In genomic region chr7:108966742-108967362, GRCm38 (mm10) we compare ENCODE assay signal across 9 mouse cellular contexts. TPM values are rescaled to one million over a fixed set of nuclear protein-coding genes. Genes with fewer than 3 reads are reported as not detected.
A peak's percentile ranks its signal among the peaks of the same experiment; 100 is the strongest.
DNase-seq lines count a peak whose midpoint lies in the region; ATAC-seq lines count a peak whose summit lies in the region.
"Had no signal": no experiment of that assay in that cellular context is flagged by ENCODE, and none has a peak within 500 bp of the region (broad histone marks: within the 10 kb centered on the region; RNA-seq: fewer than 3 reads in every experiment).

No protein-coding gene starts in this region.

- H3K4me2 ChIP-seq in embryonic facial prominence, embryonic 11.5 days (ENCODE audit: low read depth, low read length) = no peak overlapping the region
- no peak overlapping the region for H3K4me2 ChIP-seq in heart, embryonic 11.5 days
- H3K4me2 ChIP-seq in kidney, embryonic 16.5 days (replicated peaks; ENCODE audit: low read depth, low read length) = no peak overlapping the region
- H3K4me2 ChIP-seq in liver, embryonic 16.5 days (ENCODE audit: low read depth, low read length) = no peak overlapping the region
- no peak overlapping the region for H3K4me2 ChIP-seq in neural tube, embryonic 11.5 days (ENCODE audit: low read depth)
- H3K4me2 ChIP-seq: heart, embryonic 13.5 days had no signal

- peak; percentile 51; the same call in 1 of the 2 replicates for ATAC-seq in embryonic facial prominence, embryonic 11.5 days (replicated peaks; ENCODE audit: insufficient number of reproducible peaks, low FRiP score, low TSS enrichment, low read depth)
- peak; percentile 47; the same call in 1 of the 2 replicates for ATAC-seq in heart, embryonic 11.5 days (replicated peaks; ENCODE audit: insufficient number of reproducible peaks, low FRiP score, low TSS enrichment)
- peak; percentile 57; the same call in 1 of the 2 replicates for ATAC-seq in kidney, embryonic 16.5 days (ENCODE audit: low FRiP score, low TSS enrichment)
- ATAC-seq in liver, embryonic 16.5 days (ENCODE audit: low read depth) = 0 out of 2 replicates have a peak, but pooled peaks have one; percentile 39
- peak; percentile 76 for ATAC-seq in neural tube, embryonic 11.5 days (ENCODE audit: insufficient read depth, low FRiP score, low TSS enrichment)
- ATAC-seq in monocyte, adult 5-6 weeks (replicated peaks; ENCODE audit: insufficient number of reproducible peaks, low FRiP score, low TSS enrichment, poor library complexity, severe bottlenecking) = no peak; the same call in 1 of the 2 replicates

- H3K27me3 ChIP-seq in embryonic facial prominence, embryonic 11.5 days (ENCODE audit: control insufficient read depth, insufficient read depth, low read length) = no peaks in the 10 kb centered on the region
- H3K27me3 ChIP-seq in heart, embryonic 11.5 days (ENCODE audit: control insufficient read depth, insufficient read depth, low read length) = peaks cover 4% of the 10 kb centered on the region; the same call in 1 of the 2 replicates
- no peaks in the 10 kb centered on the region for H3K27me3 ChIP-seq in kidney, embryonic 16.5 days (ENCODE audit: insufficient read depth, low read length)
- H3K27me3 ChIP-seq in liver, embryonic 16.5 days (ENCODE audit: control insufficient read depth, insufficient read depth, low read depth, low read length) = no peaks in the 10 kb centered on the region; the same call in 1 of the 2 replicates
- no peaks in the 10 kb centered on the region for H3K27me3 ChIP-seq in neural tube, embryonic 11.5 days (ENCODE audit: control insufficient read depth, insufficient read depth, low read length)

- H3K4me1 ChIP-seq in ES-E14 (ENCODE audit: control insufficient read depth in 2 of 2, insufficient read depth in 2 of 2, low read length in 2 of 2, poor library complexity in 1 of 2) = peaks cover 0 to 11% of the 10 kb centered on the region in 2 experiments; a peak in 2 of 4 replicates
- H3K4me1 ChIP-seq in embryonic facial prominence, embryonic 11.5 days (ENCODE audit: control insufficient read depth, insufficient read depth, low read length) = no peaks in the 10 kb centered on the region
- H3K4me1 ChIP-seq in heart, embryonic 11.5 days (ENCODE audit: control insufficient read depth, insufficient read depth, low read length) = no peaks in the 10 kb centered on the region
- no peaks in the 10 kb centered on the region for H3K4me1 ChIP-seq in kidney, embryonic 16.5 days (ENCODE audit: insufficient read depth, low read length)
- no peaks in the 10 kb centered on the region for H3K4me1 ChIP-seq in liver, embryonic 16.5 days (ENCODE audit: control insufficient read depth, low read depth, low read length)
- no peaks in the 10 kb centered on the region for H3K4me1 ChIP-seq in neural tube, embryonic 11.5 days (ENCODE audit: control insufficient read depth, insufficient read depth, low read length)
- H3K4me1 ChIP-seq: heart, embryonic 13.5 days had no signal

- 33% methylated on average over 7 of the region's 7 CpGs for WGBS in embryonic facial prominence, embryonic 11.5 days
- WGBS in heart, embryonic 11.5 days (ENCODE audit: insufficient replicate concordance) = 33% methylated on average over 7 of the region's 7 CpGs
- 30% methylated on average over 7 of the region's 7 CpGs for WGBS in kidney, embryonic 16.5 days
- WGBS in liver, embryonic 16.5 days (ENCODE audit: insufficient replicate concordance) = 23% methylated on average over 7 of the region's 7 CpGs
- WGBS in neural tube, embryonic 11.5 days = 39% methylated on average over 7 of the region's 7 CpGs

- no peak overlapping the region for H3K4me3 ChIP-seq in ES-E14 (ENCODE audit: insufficient read depth in 1 of 2, low read depth in 1 of 2, low read length in 2 of 2, poor library complexity in 1 of 2, severe bottlenecking in 1 of 2)
- H3K4me3 ChIP-seq in embryonic facial prominence, embryonic 11.5 days (ENCODE audit: low read depth, low read length) = no peak overlapping the region
- H3K4me3 ChIP-seq in heart, embryonic 11.5 days (ENCODE audit: low read depth, low read length) = no peak overlapping the region
- H3K4me3 ChIP-seq in kidney, embryonic 16.5 days (ENCODE audit: low read length) = no peak overlapping the region
- H3K4me3 ChIP-seq in liver, embryonic 16.5 days (ENCODE audit: low read depth, low read length) = no peak overlapping the region
- H3K4me3 ChIP-seq in neural tube, embryonic 11.5 days (ENCODE audit: low read depth, low read length) = no peak overlapping the region
- H3K4me3 ChIP-seq: heart, embryonic 13.5 days had no signal

- H3K9ac ChIP-seq in ES-E14 (ENCODE audit: insufficient read depth, low read depth, low read length, poor library complexity, severe bottlenecking) = no peak overlapping the region
- no peak overlapping the region for H3K9ac ChIP-seq in embryonic facial prominence, embryonic 11.5 days (replicated peaks; ENCODE audit: low read length)
- H3K9ac ChIP-seq in heart, embryonic 11.5 days (ENCODE audit: low read depth, low read length) = no peak overlapping the region
- H3K9ac ChIP-seq in kidney, embryonic 16.5 days (replicated peaks; ENCODE audit: low read length) = no peak overlapping the region
- H3K9ac ChIP-seq in liver, embryonic 16.5 days (ENCODE audit: low read depth, low read length) = no peak overlapping the region
- no peak overlapping the region for H3K9ac ChIP-seq in neural tube, embryonic 11.5 days (ENCODE audit: low read length)
- H3K9ac ChIP-seq: heart, embryonic 13.5 days had no signal

- no peaks in the 10 kb centered on the region for H3K36me3 ChIP-seq in ES-E14 (ENCODE audit: control insufficient read depth, insufficient read depth, low read length, poor library complexity, severe bottlenecking)
- H3K36me3 ChIP-seq in embryonic facial prominence, embryonic 11.5 days (replicated peaks; ENCODE audit: control insufficient read depth, insufficient read depth, low read depth, low read length) = no peaks in the 10 kb centered on the region
- H3K36me3 ChIP-seq in heart, embryonic 11.5 days (ENCODE audit: control insufficient read depth, insufficient read depth, low read length) = no peaks in the 10 kb centered on the region
- no peaks in the 10 kb centered on the region for H3K36me3 ChIP-seq in kidney, embryonic 16.5 days (ENCODE audit: insufficient read depth, low read length)
- no peaks in the 10 kb centered on the region for H3K36me3 ChIP-seq in liver, embryonic 16.5 days (ENCODE audit: control insufficient read depth, insufficient read depth)
- H3K36me3 ChIP-seq in neural tube, embryonic 11.5 days (ENCODE audit: control insufficient read depth, insufficient read depth, low read length) = no peaks in the 10 kb centered on the region
- H3K36me3 ChIP-seq: heart, embryonic 13.5 days had no signal

- no peaks in the 10 kb centered on the region for H3K9me3 ChIP-seq in ES-E14 (ENCODE audit: control insufficient read depth, insufficient read depth, low read depth, low read length)
- H3K9me3 ChIP-seq in embryonic facial prominence, embryonic 11.5 days (replicated peaks; ENCODE audit: control insufficient read depth, low read length) = no peaks in the 10 kb centered on the region
- H3K9me3 ChIP-seq in heart, embryonic 11.5 days (replicated peaks; ENCODE audit: control insufficient read depth, low read length) = no peaks in the 10 kb centered on the region
- no peaks in the 10 kb centered on the region for H3K9me3 ChIP-seq in kidney, embryonic 16.5 days (ENCODE audit: low read length)
- H3K9me3 ChIP-seq in liver, embryonic 16.5 days (replicated peaks; ENCODE audit: control insufficient read depth, low read length) = no peaks in the 10 kb centered on the region
- H3K9me3 ChIP-seq in neural tube, embryonic 11.5 days (ENCODE audit: control insufficient read depth, low read length) = no peaks in the 10 kb centered on the region
- H3K9me3 ChIP-seq: heart, embryonic 13.5 days had no signal

- DNase-seq in ES-E14 (ENCODE audit: low read depth, low spot score) = peak; percentile 53
- peak; percentile 35 for DNase-seq in adrenal gland, postnatal 25 days
- peak; percentile 75 for DNase-seq in embryonic facial prominence, embryonic 11.5 days (ENCODE audit: low spot score)
- peak; percentile 68 for DNase-seq in neural tube, embryonic 11.5 days (ENCODE audit: low spot score)

- H3K27ac ChIP-seq in ES-E14 (ENCODE audit: insufficient read depth, low read depth, low read length, poor library complexity, severe bottlenecking) = no peak overlapping the region
- H3K27ac ChIP-seq in embryonic facial prominence, embryonic 11.5 days (replicated peaks; ENCODE audit: low read depth, low read length) = no peak overlapping the region
- no peak overlapping the region for H3K27ac ChIP-seq in heart, embryonic 11.5 days (ENCODE audit: low read depth, low read length)
- no peak overlapping the region for H3K27ac ChIP-seq in kidney, embryonic 16.5 days (ENCODE audit: low read length)
- no peak overlapping the region for H3K27ac ChIP-seq in liver, embryonic 16.5 days (ENCODE audit: low read length)
- no peak overlapping the region for H3K27ac ChIP-seq in neural tube, embryonic 11.5 days (ENCODE audit: low read depth, low read length)
- H3K27ac ChIP-seq: heart, embryonic 13.5 days had no signal

- in situ Hi-C loops in ES-E14 (cut with MboI; ENCODE audit: low sequenced_read_pairs in 2 of 2, unreplicated experiment in 2 of 2) = no loop called here

RNA-seq across cellular contexts. Expression of gene Tub, which starts 16.7 kb away (rescaled TPM):
- total RNA-seq in ES-E14 (2012; rRNA removed) = 3.3 and 5.1 TPM in 2 replicates
- total RNA-seq in adrenal gland, postnatal 25 days (2021) = 26.0 and 30.1 TPM in 2 replicates
- 3.9 and 4.5 TPM in 2 replicates for polyA plus RNA-seq in embryonic facial prominence, embryonic 11.5 days (2014; fragmentation: Nextera tagmentation; extraction: Ambion mirVana)
- 0.45 and 0.63 TPM in 2 replicates for polyA plus RNA-seq in heart, embryonic 11.5 days (2014; fragmentation: Nextera tagmentation; extraction: Ambion mirVana)
- 1.00 and 1.7 TPM in 2 replicates for polyA plus RNA-seq in kidney, embryonic 16.5 days (2015; fragmentation: Nextera tagmentation; extraction: Ambion mirVana)
- 0.05 and 0.11 TPM in 2 replicates for polyA plus RNA-seq in liver, embryonic 16.5 days (2015; fragmentation: Nextera tagmentation; extraction: Ambion mirVana)
- polyA plus RNA-seq in neural tube, embryonic 11.5 days (2014; fragmentation: Nextera tagmentation; extraction: Ambion mirVana) = 16.9 and 20.0 TPM in 2 replicates
- total RNA-seq in monocyte, adult 5-6 weeks (2017) = 0.19 to 0.49 TPM (median 0.21 TPM) in 3 replicates

RNA-seq across cellular contexts. Expression of gene Eif3f, which starts 32.6 kb away (rescaled TPM):
- total RNA-seq in ES-E14 (2012; rRNA removed) = 99.7 and 115 TPM in 2 replicates
- total RNA-seq in adrenal gland, postnatal 25 days (2021) = 143 and 156 TPM in 2 replicates
- 72.6 and 81.4 TPM in 2 replicates for polyA plus RNA-seq in embryonic facial prominence, embryonic 11.5 days (2014; fragmentation: Nextera tagmentation; extraction: Ambion mirVana)
- 54.7 and 66.0 TPM in 2 replicates for polyA plus RNA-seq in heart, embryonic 11.5 days (2014; fragmentation: Nextera tagmentation; extraction: Ambion mirVana)
- polyA plus RNA-seq in kidney, embryonic 16.5 days (2015; fragmentation: Nextera tagmentation; extraction: Ambion mirVana) = 80.0 and 88.3 TPM in 2 replicates
- polyA plus RNA-seq in liver, embryonic 16.5 days (2015; fragmentation: Nextera tagmentation; extraction: Ambion mirVana) = 28.0 and 29.1 TPM in 2 replicates
- polyA plus RNA-seq in neural tube, embryonic 11.5 days (2014; fragmentation: Nextera tagmentation; extraction: Ambion mirVana) = 92.6 and 95.4 TPM in 2 replicates
- 58.0 to 87.8 TPM (median 78.2 TPM) in 3 replicates for total RNA-seq in monocyte, adult 5-6 weeks (2017)

RNA-seq across cellular contexts. Expression of gene Nlrp10, which starts 36.9 kb away (rescaled TPM):
- total RNA-seq in ES-E14 (2012; rRNA removed) = 0.04 TPM in 1 of 2 replicates, not detected in the other
- total RNA-seq in adrenal gland, postnatal 25 days (2021) = 0.27 and 0.29 TPM in 2 replicates
- polyA plus RNA-seq in embryonic facial prominence, embryonic 11.5 days (2014; fragmentation: Nextera tagmentation; extraction: Ambion mirVana) = 0.07 and 0.13 TPM in 2 replicates
- 5.2 and 5.6 TPM in 2 replicates for polyA plus RNA-seq in heart, embryonic 11.5 days (2014; fragmentation: Nextera tagmentation; extraction: Ambion mirVana)
- 0.04 and 0.07 TPM in 2 replicates for polyA plus RNA-seq in kidney, embryonic 16.5 days (2015; fragmentation: Nextera tagmentation; extraction: Ambion mirVana)
- polyA plus RNA-seq in liver, embryonic 16.5 days (2015; fragmentation: Nextera tagmentation; extraction: Ambion mirVana) = 0.04 TPM in 1 of 2 replicates, not detected in the other
- not detected in 2 replicates for polyA plus RNA-seq in neural tube, embryonic 11.5 days (2014; fragmentation: Nextera tagmentation; extraction: Ambion mirVana)
- 1.2 to 2.4 TPM (median 1.4 TPM) in 3 replicates for total RNA-seq in monocyte, adult 5-6 weeks (2017)
